Mouse (Mus musculus) intestine, embryonic 14.5 days (tissue): Measurements from ENCODE around the gene Ssu72. TPM values are rescaled to one million over a fixed set of nuclear protein-coding genes. Genes with fewer than 3 reads are reported as not detected.

Experiments used
- ATAC-seq: fragments of 200-750 bp; cut with Nextera tagmentation; replicated peaks from 2 replicates; pipeline ENCODE4 v1.8.0; 2017; ENCODE audit warnings: low read depth, moderate number of reproducible peaks, moderate TSS enrichment, moderate library complexity; ENCODE audit not compliant: low FRiP score, low TSS enrichment
- DNase-seq: peaks from one replicate; pipeline ENCODE4 v3.0.0-alpha.2; 2018; ENCODE audit warnings: low spot score
- H3K27ac ChIP-seq: fragments of 300-500 bp; sonication (generic); 2 replicates; pipeline ENCODE4 v1.5.1; 2014; ENCODE audit warnings: low read depth, mild to moderate bottlenecking, control low read depth
- H3K27me3 ChIP-seq: fragments of 300-500 bp; sonication (generic); replicated peaks from 2 replicates; pipeline ENCODE4 v1.6.1; 2014; ENCODE audit warnings: low read length, control low read depth; ENCODE audit not compliant: control insufficient read depth, insufficient read depth
- H3K36me3 ChIP-seq: fragments of 300-500 bp; sonication (generic); 2 replicates; pipeline ENCODE4 v1.6.1; 2014; ENCODE audit warnings: low read length, control low read depth; ENCODE audit not compliant: control insufficient read depth, insufficient read depth
- H3K4me1 ChIP-seq: fragments of 300-500 bp; sonication (generic); replicated peaks from 2 replicates; pipeline ENCODE4 v1.6.1; 2014; ENCODE audit warnings: low read length, control low read depth, mixed read lengths; ENCODE audit not compliant: control insufficient read depth, insufficient read depth
- H3K4me2 ChIP-seq: fragments of 300-500 bp; sonication (generic); 2 replicates; pipeline ENCODE4 v1.6.1; 2014; ENCODE audit warnings: low read length
- H3K4me3 ChIP-seq: fragments of 300-500 bp; sonication (generic); 2 replicates; pipeline ENCODE4 v1.5.1; 2014; ENCODE audit warnings: low read depth, low read length, control low read depth, mixed read lengths
- H3K9ac ChIP-seq: fragments of 300-500 bp; sonication (generic); 2 replicates; pipeline ENCODE4 v1.6.1; 2014; ENCODE audit warnings: mild to moderate bottlenecking, low read length
- H3K9me3 ChIP-seq: fragments of 300-500 bp; sonication (generic); 2 replicates; pipeline ENCODE4 v1.6.1; 2016; ENCODE audit warnings: low read length, control low read depth; ENCODE audit not compliant: control insufficient read depth
- WGBS: fragments of 180-500 bp; shearing (Covaris S2); extraction: QIAGEN DNeasy Blood & Tissue Kit; methylation state at CpG from one replicate; pipeline ENCODE4 v1.1.7; 2014; 5-methylcytosine and 5-hydroxymethylcytosine counted together
- polyA plus RNA-seq: library from polyadenylated mRNA; unstranded; fragments of >200 nt; fragmentation: Nextera tagmentation; extraction: Ambion mirVana; gene quantifications from 2 replicates; pipeline ENCODE4 v1.2.1, GENCODE M21; 2014

Ssu72 gene
- polyA plus RNA-seq, 1 experiment from 2014 or later = 151 TPM

- peaks cover 15% of the 10 kb centered on the region for H3K4me1 ChIP-seq
- WGBS = 89% methylated on average over 4 of the region's 4 CpGs
- H3K4me2 ChIP-seq = peak overlapping the region; percentile 93
- peak overlapping the region; percentile 69; the same call in 1 of the 2 replicates for H3K9ac ChIP-seq
- no peaks in the 10 kb centered on the region for H3K36me3 ChIP-seq
- peak overlapping the region; percentile 67; the same call in 1 of the 2 replicates for H3K4me3 ChIP-seq
- ATAC-seq (no peak), DNase-seq (no peak)
- H3K9me3 ChIP-seq = no peaks in the 10 kb centered on the region
- H3K27ac ChIP-seq = no peak overlapping the region
- 0 out of 2 replicates have a peak, but pooled peaks cover 2% of the 10 kb centered on the region for H3K27me3 ChIP-seq
Observed at GRCm38 (mm10) chr4:155695531-155696062, 9.0 kb upstream of the Ssu72 start.

GRCm38 (mm10) chr4:155696261-155697255, 8.0 kb upstream of the Ssu72 start:
- Histone ChIP-seq H3K4me1 (peaks cover 15% of the 10 kb centered on the region), H3K9ac (no peak overlapping the region), H3K4me3 (no peak overlapping the region), H3K4me2 (no peak overlapping the region), H3K9me3 (no peaks in the 10 kb centered on the region), H3K36me3 (no peaks in the 10 kb centered on the region), H3K27me3 (0 out of 2 replicates have a peak, but pooled peaks cover 2% of the 10 kb centered on the region), H3K27ac (no peak overlapping the region)
- 74% methylated on average over 16 of the region's 16 CpGs for WGBS
- no peak for DNase-seq
- no peak for ATAC-seq

- no peak for ATAC-seq
- Histone ChIP-seq H3K4me1 (peaks cover 9% of the 10 kb centered on the region; the same call in 1 of the 2 replicates), H3K27me3 (no peaks in the 10 kb centered on the region), H3K27ac (no peak overlapping the region), H3K36me3 (no peaks in the 10 kb centered on the region), H3K4me3 (no peak overlapping the region), H3K9me3 (no peaks in the 10 kb centered on the region), H3K4me2 (no peak overlapping the region), H3K9ac (no peak overlapping the region)
- DNase-seq = no peak
Observed at GRCm38 (mm10) chr4:155700425-155700824, 4.2 kb upstream of the Ssu72 start.

GRCm38 (mm10) chr4:155703425-155703929, 1.1 kb upstream of the Ssu72 start:
- ATAC-seq = no peak
- no peak overlapping the region for H3K4me3 ChIP-seq
- no peaks in the 10 kb centered on the region for H3K9me3 ChIP-seq
- no peak for DNase-seq
- peaks cover 8% of the 10 kb centered on the region for H3K36me3 ChIP-seq
- no peak overlapping the region for H3K4me2 ChIP-seq
- WGBS = 90% methylated on average over 4 of the region's 4 CpGs
- H3K9ac ChIP-seq = no peak overlapping the region
- no peak overlapping the region for H3K27ac ChIP-seq
- H3K27me3 ChIP-seq = no peaks in the 10 kb centered on the region
- peaks cover 3% of the 10 kb centered on the region for H3K4me1 ChIP-seq

- Histone ChIP-seq H3K27ac (peak overlapping the region; percentile 91), H3K4me3 (peak overlapping the region; percentile 79), H3K9me3 (no peaks in the 10 kb centered on the region), H3K4me2 (peak overlapping the region; percentile 89), H3K27me3 (no peaks in the 10 kb centered on the region), H3K36me3 (peaks cover 8% of the 10 kb centered on the region), H3K9ac (peak overlapping the region; percentile 77), H3K4me1 (peaks cover 3% of the 10 kb centered on the region)
- ATAC-seq = no peak; the same call in 1 of the 2 replicates
- no peak for DNase-seq
- WGBS = under 1% methylated on average over 19 of the region's 19 CpGs
Observed at GRCm38 (mm10) chr4:155705592-155705929, 961 bp downstream of the Ssu72 start.

- Histone ChIP-seq H3K4me1 (peaks cover 3% of the 10 kb centered on the region), H3K27me3 (no peaks in the 10 kb centered on the region), H3K4me3 (no peak overlapping the region), H3K36me3 (peaks cover 8% of the 10 kb centered on the region), H3K4me2 (no peak overlapping the region), H3K9me3 (no peaks in the 10 kb centered on the region), H3K9ac (no peak overlapping the region), H3K27ac (no peak overlapping the region)
- no peak for DNase-seq
- 86% methylated on average over 2 of the region's 2 CpGs for WGBS
- no peak for ATAC-seq
Observed at GRCm38 (mm10) chr4:155708582-155708981, 4.0 kb downstream of the Ssu72 start.

GRCm38 (mm10) chr4:155708988-155709387, 4.4 kb downstream of the Ssu72 start:
- no peak overlapping the region for H3K4me2 ChIP-seq
- H3K27me3 ChIP-seq = no peaks in the 10 kb centered on the region
- ATAC-seq = no peak

GRCm38 (mm10) chr4:155710521-155711252, 6.1 kb downstream of the Ssu72 start:
- DNase-seq = no peak
- 60% methylated on average over 6 of the region's 6 CpGs for WGBS
- H3K4me2 ChIP-seq = no peak overlapping the region

More at GRCm38 (mm10) chr4:155708988-155709387, 4.4 kb downstream of the Ssu72 start:
- H3K9ac ChIP-seq = no peak overlapping the region
- DNase-seq = no peak
- no peaks in the 10 kb centered on the region for H3K9me3 ChIP-seq
- no peak overlapping the region for H3K4me3 ChIP-seq
- peaks cover 8% of the 10 kb centered on the region for H3K36me3 ChIP-seq
- no peak overlapping the region for H3K27ac ChIP-seq
- H3K4me1 ChIP-seq = peaks cover 3% of the 10 kb centered on the region

More at GRCm38 (mm10) chr4:155710521-155711252, 6.1 kb downstream of the Ssu72 start:
- Histone ChIP-seq H3K9me3 (no peaks in the 10 kb centered on the region), H3K27ac (peak overlapping the region; percentile 9; the same call in 1 of the 2 replicates), H3K9ac (no peak overlapping the region), H3K36me3 (peaks cover 16% of the 10 kb centered on the region), H3K4me3 (no peak overlapping the region), H3K4me1 (peaks cover 3% of the 10 kb centered on the region; the same call in 1 of the 2 replicates), H3K27me3 (no peaks in the 10 kb centered on the region)
- no peak for ATAC-seq
